Mouse (Mus musculus) c-Kit-positive CD71-positive TER-119-negative erythroid progenitor cells, embryonic 14.5 days (primary cell): ENCODE data around the gene Insig1.

Experiments
- DNase-seq: peaks from one replicate; pipeline ENCODE4 v3.0.0-alpha.2; 2013; ENCODE audit warnings: low read depth

Insig1 gene

GRCm38 (mm10) chr5:28070828-28071455 is at the start of gene Insig1:
TSS of gene Insig1 (plus strand) at chr5:28071363.
- DNase-seq: peak; percentile 88

GRCm38 (mm10) chr5:28023452-28023851 is 47.7 kb upstream of the Insig1 start:
- no peak for DNase-seq

- DNase-seq: no peak
Observed at GRCm38 (mm10) chr5:28031577-28032236, 39.5 kb upstream of the Insig1 start.

GRCm38 (mm10) chr5:28032866-28033265 is 38.3 kb upstream of the Insig1 start:
- DNase-seq: no peak

GRCm38 (mm10) chr5:28033281-28033680 is 37.9 kb upstream of the Insig1 start:
- no peak for DNase-seq

GRCm38 (mm10) chr5:28033826-28034225 is 37.3 kb upstream of the Insig1 start:
- no peak for DNase-seq

- DNase-seq: no peak
Observed at GRCm38 (mm10) chr5:28036011-28036410, 35.2 kb upstream of the Insig1 start.

GRCm38 (mm10) chr5:28036518-28036917 is 34.6 kb upstream of the Insig1 start:
- no peak for DNase-seq

GRCm38 (mm10) chr5:28037172-28037591 is 34.0 kb upstream of the Insig1 start:
- no peak for DNase-seq

- DNase-seq: no peak
Observed at GRCm38 (mm10) chr5:28037639-28038038, 33.5 kb upstream of the Insig1 start.

- no peak for DNase-seq
Observed at GRCm38 (mm10) chr5:28038115-28038514, 33.0 kb upstream of the Insig1 start.

- DNase-seq: no peak
Observed at GRCm38 (mm10) chr5:28039746-28040655, 31.2 kb upstream of the Insig1 start.

GRCm38 (mm10) chr5:28040726-28041125 is 30.4 kb upstream of the Insig1 start:
- DNase-seq: no peak

GRCm38 (mm10) chr5:28042021-28042420 is 29.1 kb upstream of the Insig1 start:
- DNase-seq: no peak

- DNase-seq: peak; percentile 25
Observed at GRCm38 (mm10) chr5:28042779-28043178, 28.4 kb upstream of the Insig1 start.

- no peak for DNase-seq
Observed at GRCm38 (mm10) chr5:28043386-28043785, 27.8 kb upstream of the Insig1 start.

- no peak for DNase-seq
Observed at GRCm38 (mm10) chr5:28046966-28047365, 24.2 kb upstream of the Insig1 start.

- DNase-seq: no peak
Observed at GRCm38 (mm10) chr5:28047961-28048360, 23.2 kb upstream of the Insig1 start.

- no peak for DNase-seq
Observed at GRCm38 (mm10) chr5:28055450-28055849, 15.7 kb upstream of the Insig1 start.

- DNase-seq: no peak
Observed at GRCm38 (mm10) chr5:28056877-28057276, 14.3 kb upstream of the Insig1 start.

GRCm38 (mm10) chr5:28060506-28060905 is 10.7 kb upstream of the Insig1 start:
- DNase-seq: no peak

GRCm38 (mm10) chr5:28061011-28061410 is 10.2 kb upstream of the Insig1 start:
- DNase-seq: no peak
